Mouse (Mus musculus) myocyte (in vitro differentiated cells): ENCODE results near the gene Kri1. TPM values are rescaled to one million over a fixed set of nuclear protein-coding genes. Genes with fewer than 3 reads are reported as not detected.
A peak's percentile ranks its signal among the peaks of the same experiment; 100 is the strongest.

Experiments used
- H3K27me3 ChIP-seq: one replicate; pipeline ENCODE4 v1.6.1; 2011; ENCODE audit not compliant: control insufficient read depth, insufficient read depth, insufficient read length
- H3K36me3 ChIP-seq: one replicate; pipeline ENCODE4 v1.6.1; 2011; ENCODE audit not compliant: control insufficient read depth, insufficient read depth
- H3K4me2 ChIP-seq: one replicate; pipeline ENCODE4 v1.6.1; 2011; ENCODE audit warnings: low read depth, control low read depth
- H3K4me3 ChIP-seq: one replicate; pipeline ENCODE4 v1.5.1; 2011; ENCODE audit warnings: mild to moderate bottlenecking, control low read depth, moderate library complexity
- H3K79me2 ChIP-seq: one replicate; pipeline ENCODE4 v1.6.1; 2011; ENCODE audit not compliant: control insufficient read depth, insufficient read depth
- H3ac ChIP-seq: one replicate; pipeline ENCODE4 v1.6.1; 2011; ENCODE audit not compliant: control insufficient read depth, insufficient read length
- CEBPB ChIP-seq: IDR thresholded peaks from 2 replicates; pipeline ENCODE4 v1.6.1; 2011; ENCODE audit warnings: mild to moderate bottlenecking, moderate library complexity; ENCODE audit not compliant: poor library complexity, insufficient read depth, severe bottlenecking
- E2F4 ChIP-seq: IDR thresholded peaks from one replicate; pipeline ENCODE4 v1.6.1; 2011; ENCODE audit warnings: mild to moderate bottlenecking, control low read depth, moderate library complexity; ENCODE audit not compliant: insufficient read depth
- MAX ChIP-seq: IDR thresholded peaks from one replicate; pipeline ENCODE4 v1.6.1; 2011; ENCODE audit warnings: low read depth, mild to moderate bottlenecking, control low read depth
- MYOD1 ChIP-seq, 3 experiments: IDR thresholded peaks; one replicate each; pipeline ENCODE4 v1.6.1; 2011; ENCODE audit warnings: control low read depth in 2 of 3, low read depth in 2 of 3, mild to moderate bottlenecking in 2 of 3, moderate library complexity in 1 of 3; ENCODE audit not compliant: insufficient read length in 2 of 3, control insufficient read depth in 1 of 3
- MYOG ChIP-seq, 3 experiments: IDR thresholded peaks; one replicate each; pipeline ENCODE4 v1.6.1; 2011; ENCODE audit warnings: control low read depth in 2 of 3, low read depth in 2 of 3, mild to moderate bottlenecking in 2 of 3; ENCODE audit not compliant: insufficient read length in 2 of 3, control insufficient read depth in 1 of 3, insufficient read depth in 1 of 3
- POLR2A ChIP-seq: IDR thresholded peaks from one replicate; pipeline ENCODE4 v1.6.1; 2011; ENCODE audit warnings: low read depth, mild to moderate bottlenecking, control low read depth, moderate library complexity; ENCODE audit not compliant: insufficient read length
- POLR2AphosphoS2 ChIP-seq: IDR thresholded peaks from one replicate; pipeline ENCODE4 v1.6.1; 2011; ENCODE audit warnings: low read depth, control low read depth; ENCODE audit not compliant: insufficient read length
- REST ChIP-seq: IDR thresholded peaks from one replicate; pipeline ENCODE4 v1.6.1; 2011; ENCODE audit warnings: mild to moderate bottlenecking, control low read depth, moderate library complexity; ENCODE audit not compliant: insufficient read depth, insufficient read length
- SRF ChIP-seq: IDR thresholded peaks from one replicate; pipeline ENCODE4 v1.6.1; 2011; ENCODE audit warnings: low read depth; ENCODE audit not compliant: control insufficient read depth, insufficient read length
- TCF12 ChIP-seq: IDR thresholded peaks from one replicate; pipeline ENCODE4 v1.6.1; 2011; ENCODE audit warnings: mild to moderate bottlenecking, control low read depth; ENCODE audit not compliant: poor library complexity, insufficient read depth, severe bottlenecking
- TCF3 ChIP-seq: IDR thresholded peaks from one replicate; pipeline ENCODE4 v1.6.1; 2011; ENCODE audit warnings: low read depth, control low read depth; ENCODE audit not compliant: insufficient read length
- USF1 ChIP-seq: IDR thresholded peaks from one replicate; pipeline ENCODE4 v1.6.1; 2011; ENCODE audit warnings: low read depth, mild to moderate bottlenecking, control low read depth, moderate library complexity
- polyA plus RNA-seq: library from polyadenylated mRNA; unstranded; fragments of >200 nt; fragmentation: generic; extraction: Trizol; gene quantifications from one replicate; pipeline ENCODE4 v1.2.1, GENCODE M21; 2012; ENCODE audit warnings: missing spikeins

The Kri1 gene
- polyA plus RNA-seq, 1 experiment, result 31.4 TPM

- Histone ChIP-seq H3K79me2 (peaks cover 48% of the 10 kb centered on the region), H3ac (peak overlapping the region; percentile 56)
- no peak for TF ChIP-seq POLR2AphosphoS2
- TF ChIP-seq E2F4, result no peak
These were observed 33.7 kb upstream of the Kri1 start for GRCm38 (mm10) chr9:21321513-21321835.

GRCm38 (mm10) chr9:21320619-21321512 is 33.1 kb upstream of the Kri1 start, which contains the start of gene Slc44a2:
Gene Slc44a2, plus strand, starts transcription at chr9:21320698.
- Histone ChIP-seq H3K36me3 (no peaks in the 10 kb centered on the region), H3K79me2 (peaks cover 47% of the 10 kb centered on the region), H3ac (peak within 1 kb of the TSS; percentile 56), H3K4me2 (peak within 1 kb of the TSS; percentile 88), H3K4me3 (peak within 1 kb of the TSS; percentile 91), H3K27me3 (no peaks in the 10 kb centered on the region)
- TF ChIP-seq SRF, result peak; percentile 64
- peak in 1 of 3 experiments; percentile 27 for TF ChIP-seq MYOD1 (IDR thresholded peaks at IDR 0.05; ENCODE audit: control insufficient read depth in 1 of 3, insufficient read length in 2 of 3, low read depth in 2 of 3)
- no peak for TF ChIP-seq CEBPB
- no peak for TF ChIP-seq E2F4
- no peak for TF ChIP-seq REST
- TF ChIP-seq POLR2AphosphoS2, result peak; percentile 74
- no peak for TF ChIP-seq TCF3
- peak; percentile 80 for TF ChIP-seq POLR2A
- no peak for TF ChIP-seq MYOG (IDR thresholded peaks at IDR 0.05; ENCODE audit: control insufficient read depth in 1 of 3, insufficient read depth in 1 of 3, insufficient read length in 2 of 3, low read depth in 2 of 3)
- no peak for TF ChIP-seq USF1
- TF ChIP-seq MAX, result no peak

More at GRCm38 (mm10) chr9:21321513-21321835, 33.7 kb upstream of the Kri1 start:
- Histone ChIP-seq H3K27me3 (no peaks in the 10 kb centered on the region), H3K4me2 (peak overlapping the region; percentile 88), H3K4me3 (peak overlapping the region; percentile 91), H3K36me3 (no peaks in the 10 kb centered on the region)

- TF ChIP-seq TCF12 (no peak), REST (no peak), E2F4 (no peak), MYOD1 (IDR thresholded peaks at IDR 0.05; ENCODE audit: control insufficient read depth in 1 of 3, insufficient read length in 2 of 3, low read depth in 2 of 3) (no peak), POLR2AphosphoS2 (no peak), POLR2A (no peak), USF1 (no peak), CEBPB (no peak), MYOG (IDR thresholded peaks at IDR 0.05; ENCODE audit: control insufficient read depth in 1 of 3, insufficient read depth in 1 of 3, insufficient read length in 2 of 3, low read depth in 2 of 3) (no peak), MAX (no peak), SRF (no peak), TCF3 (no peak)
- Histone ChIP-seq H3ac (peak overlapping the region; percentile 56), H3K4me2 (peak overlapping the region; percentile 71), H3K79me2 (peaks cover 42% of the 10 kb centered on the region), H3K4me3 (peak overlapping the region; percentile 91), H3K27me3 (no peaks in the 10 kb centered on the region), H3K36me3 (no peaks in the 10 kb centered on the region)
These were observed 32.5 kb upstream of the Kri1 start for GRCm38 (mm10) chr9:21320280-21320618.

GRCm38 (mm10) chr9:21319503-21319902 is 31.7 kb upstream of the Kri1 start:
- TF ChIP-seq USF1 (no peak), MYOG (IDR thresholded peaks at IDR 0.05; ENCODE audit: control insufficient read depth in 1 of 3, insufficient read depth in 1 of 3, insufficient read length in 2 of 3, low read depth in 2 of 3) (no peak), TCF12 (no peak), TCF3 (no peak), CEBPB (no peak), SRF (no peak), POLR2AphosphoS2 (no peak), REST (no peak), POLR2A (no peak), MAX (no peak), MYOD1 (IDR thresholded peaks at IDR 0.05; ENCODE audit: control insufficient read depth in 1 of 3, insufficient read length in 2 of 3, low read depth in 2 of 3) (no peak), E2F4 (no peak)
- H3K27me3 ChIP-seq, result no peaks in the 10 kb centered on the region

GRCm38 (mm10) chr9:21318792-21319191 is 31.0 kb upstream of the Kri1 start:
- TF ChIP-seq POLR2A (no peak), TCF3 (no peak), MAX (no peak), CEBPB (no peak), MYOG (IDR thresholded peaks at IDR 0.05; ENCODE audit: control insufficient read depth in 1 of 3, insufficient read depth in 1 of 3, insufficient read length in 2 of 3, low read depth in 2 of 3) (no peak), POLR2AphosphoS2 (no peak), SRF (no peak)
- Histone ChIP-seq H3K79me2 (peaks cover 32% of the 10 kb centered on the region), H3K36me3 (no peaks in the 10 kb centered on the region), H3K4me2 (no peak overlapping the region), H3K27me3 (no peaks in the 10 kb centered on the region), H3K4me3 (no peak overlapping the region), H3ac (no peak overlapping the region)

More at GRCm38 (mm10) chr9:21319503-21319902, 31.7 kb upstream of the Kri1 start:
- no peaks in the 10 kb centered on the region for H3K36me3 ChIP-seq
- peaks cover 39% of the 10 kb centered on the region for H3K79me2 ChIP-seq
- H3ac ChIP-seq, result no peak overlapping the region
- H3K4me3 ChIP-seq, result no peak overlapping the region
- no peak overlapping the region for H3K4me2 ChIP-seq
